Mouse (Mus musculus) inflammation-experienced regulatory T-cells, adult 6 months (primary cell): ENCODE results near the gene Wdr18. TPM values are rescaled to one million over a fixed set of nuclear protein-coding genes. Genes with fewer than 3 reads are reported as not detected.
"Not testable (repeated sequence)": the region's sequence is repeated elsewhere in the genome, so short reads cannot be mapped to it uniquely, and the experiment has no call there.

Experiments
- ATAC-seq: one replicate; pipeline ENCODE4 v1.8.0; 2017
- polyA plus RNA-seq, 3 experiments: library from polyadenylated mRNA; unstranded; fragments of 100-300 nt; shearing (Covaris generic); gene quantifications; one replicate each; pipeline ENCODE4 v1.2.1; 2017

Wdr18 gene
- polyA plus RNA-seq, 3 experiments from 2014 or later = 66.6 to 85.2 (median 74.2) TPM

GRCm38 (mm10) chr10:79947502-79947901 lies 12.4 kb upstream of the Wdr18 start:
- no peak for ATAC-seq

GRCm38 (mm10) chr10:79949873-79950272 lies 10.1 kb upstream of the Wdr18 start:
- no peak for ATAC-seq

- no peak for ATAC-seq
These were observed 9.3 kb upstream of the Wdr18 start for GRCm38 (mm10) chr10:79950661-79951060.

GRCm38 (mm10) chr10:79953946-79954345 lies 6.0 kb upstream of the Wdr18 start:
- no peak for ATAC-seq

- ATAC-seq = no peak
These were observed 4.3 kb upstream of the Wdr18 start for GRCm38 (mm10) chr10:79955691-79956090.

GRCm38 (mm10) chr10:79956643-79957154 lies 3.3 kb upstream of the Wdr18 start:
- no peak for ATAC-seq

- ATAC-seq = no peak
These were observed 1.7 kb upstream of the Wdr18 start for GRCm38 (mm10) chr10:79958140-79958816.

- not testable (repeated sequence) for ATAC-seq
These were observed 540 bp upstream of the Wdr18 start for GRCm38 (mm10) chr10:79959412-79959811.

- no peak for ATAC-seq
These were observed 831 bp downstream of the Wdr18 start for GRCm38 (mm10) chr10:79960671-79961294.

- no peak for ATAC-seq
These were observed 4.8 kb downstream of the Wdr18 start for GRCm38 (mm10) chr10:79964727-79965126.

GRCm38 (mm10) chr10:79965325-79965724 lies 5.4 kb downstream of the Wdr18 start:
- no peak for ATAC-seq

- ATAC-seq = no peak
These were observed 7.0 kb downstream of the Wdr18 start for GRCm38 (mm10) chr10:79966886-79967400.

- ATAC-seq = no peak
These were observed 8.2 kb downstream of the Wdr18 start for GRCm38 (mm10) chr10:79968181-79968580.

GRCm38 (mm10) chr10:79969124-79969568 lies 9.2 kb downstream of the Wdr18 start:
- ATAC-seq = no peak

GRCm38 (mm10) chr10:79970415-79971182 lies 10.6 kb downstream of the Wdr18 start, which contains the start of gene Grin3b:
TSS of gene Grin3b (plus strand) at chr10:79970715.
- ATAC-seq = no peak

- ATAC-seq = no peak
These were observed 11.2 kb downstream of the Wdr18 start for GRCm38 (mm10) chr10:79971183-79971497.

GRCm38 (mm10) chr10:79972831-79973230 lies 12.9 kb downstream of the Wdr18 start:
- no peak for ATAC-seq

- ATAC-seq = no peak
These were observed 14.1 kb downstream of the Wdr18 start for GRCm38 (mm10) chr10:79974087-79974486.

- ATAC-seq = no peak
These were observed 14.7 kb downstream of the Wdr18 start for GRCm38 (mm10) chr10:79974668-79975067.

GRCm38 (mm10) chr10:79976071-79976721 lies 16.2 kb downstream of the Wdr18 start:
- ATAC-seq = no peak

GRCm38 (mm10) chr10:79976722-79977107 lies 16.8 kb downstream of the Wdr18 start:
- no peak for ATAC-seq

- no peak for ATAC-seq
These were observed 17.4 kb downstream of the Wdr18 start for GRCm38 (mm10) chr10:79977324-79977723.

GRCm38 (mm10) chr10:79978061-79978460 lies 18.1 kb downstream of the Wdr18 start:
- no peak for ATAC-seq
